Mouse (Mus musculus): ENCODE results near the gene Chd1. TPM values are rescaled to one million over a fixed set of nuclear protein-coding genes. Genes with fewer than 3 reads are reported as not detected.

The Chd1 gene
- polyA plus RNA-seq, 1 experiment = 10.4 TPM

- no peak for DNase-seq (ENCODE audit: low read depth)
- TF ChIP-seq CTCF (IDR thresholded peaks at IDR 0.05; ENCODE audit: borderline replicate concordance, extremely low read depth, insufficient read depth, insufficient read length) (no peak), POLR2A (IDR thresholded peaks at IDR 0.05; ENCODE audit: borderline replicate concordance, extremely low read depth, insufficient read depth, insufficient read length, poor library complexity, severe bottlenecking) (no peak)
Measured at GRCm38 (mm10) chr17:15704158-15704474, 651 bp upstream of the Chd1 start.

DNA sequence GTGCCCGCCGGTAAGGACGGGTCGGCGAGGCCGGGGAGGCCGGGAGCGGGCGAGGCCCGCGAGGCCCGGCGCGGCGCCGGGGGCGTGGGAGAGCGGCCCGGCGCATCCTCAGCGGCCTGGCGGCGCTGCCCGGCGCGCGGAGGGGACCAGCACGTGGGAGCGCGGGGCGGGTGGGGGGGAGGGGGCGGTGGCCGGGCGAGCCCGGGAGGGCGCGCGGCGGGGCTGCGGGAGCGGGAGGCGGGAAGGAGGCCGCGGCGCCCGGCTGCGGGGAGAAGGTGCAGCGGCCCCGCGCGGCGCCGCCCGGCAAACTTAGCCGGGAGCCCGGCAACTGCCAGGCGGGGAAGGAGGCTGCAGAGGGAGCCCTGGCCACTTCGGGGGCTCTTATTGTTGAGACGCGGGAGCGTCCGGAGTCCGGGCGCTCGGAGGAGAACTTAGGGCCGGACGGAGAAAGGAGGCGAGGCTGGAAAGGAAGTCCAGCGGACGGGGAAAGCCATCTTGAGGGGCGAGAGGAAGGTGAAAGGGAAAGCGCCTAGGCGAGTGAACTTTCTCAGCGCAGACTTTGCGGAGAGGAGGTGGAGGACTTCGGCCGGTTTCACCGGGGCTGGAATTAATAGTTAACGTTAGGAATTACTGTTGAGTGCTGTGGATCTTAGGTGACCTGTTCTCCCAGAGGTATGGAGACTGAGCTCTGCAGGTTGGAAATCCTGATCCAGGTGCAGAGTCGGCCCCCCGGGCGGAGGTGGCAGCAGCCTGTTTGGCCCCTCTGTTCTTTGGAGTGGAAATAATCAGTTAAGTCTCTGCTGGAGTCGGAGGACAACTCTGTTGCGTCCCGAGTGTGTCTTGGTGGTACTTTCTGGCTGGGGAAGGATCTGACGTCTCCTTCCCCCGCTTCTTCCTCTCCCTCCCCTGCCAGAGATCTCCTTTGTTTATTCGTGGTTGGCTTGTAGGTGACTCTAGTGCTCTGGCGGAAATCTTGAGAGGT, 827 bp downstream of the Chd1 start:
- TF ChIP-seq POLR2A (IDR thresholded peaks at IDR 0.05; ENCODE audit: borderline replicate concordance, extremely low read depth, insufficient read depth, insufficient read length, poor library complexity, severe bottlenecking) (no peak), CTCF (IDR thresholded peaks at IDR 0.05; ENCODE audit: borderline replicate concordance, extremely low read depth, insufficient read depth, insufficient read length) (no peak)
- DNase-seq (ENCODE audit: low read depth) = peak; percentile 64

DNA sequence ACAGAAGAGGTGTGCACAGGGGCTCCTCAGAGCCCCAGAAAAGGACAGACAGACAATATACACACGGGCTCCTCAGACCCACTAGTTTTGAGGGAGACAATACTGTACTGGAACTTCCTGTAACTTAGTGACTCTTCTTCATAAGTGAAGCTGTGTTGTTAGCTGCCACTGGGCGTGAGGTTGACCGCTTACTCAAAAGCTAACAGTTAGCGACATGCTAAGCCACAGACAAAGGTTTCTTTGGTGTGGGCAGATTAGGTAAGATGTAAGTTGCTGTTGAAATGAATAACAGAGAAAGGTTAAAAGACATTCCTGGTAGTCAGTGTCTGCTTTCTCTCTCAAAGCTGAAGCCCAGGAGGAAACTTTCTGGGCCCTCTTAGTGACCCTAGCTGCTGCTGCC, 9.7 kb downstream of the Chd1 start:
- no peak for DNase-seq (ENCODE audit: low read depth)
- TF ChIP-seq POLR2A (IDR thresholded peaks at IDR 0.05; ENCODE audit: borderline replicate concordance, extremely low read depth, insufficient read depth, insufficient read length, poor library complexity, severe bottlenecking) (no peak), CTCF (IDR thresholded peaks at IDR 0.05; ENCODE audit: borderline replicate concordance, extremely low read depth, insufficient read depth, insufficient read length) (no peak)

GRCm38 (mm10) chr17:15715013-15715902, 10.5 kb downstream of the Chd1 start:
- TF ChIP-seq CTCF (IDR thresholded peaks at IDR 0.05; ENCODE audit: borderline replicate concordance, extremely low read depth, insufficient read depth, insufficient read length) (peak; percentile 55; the same call in 1 of the 2 replicates), POLR2A (IDR thresholded peaks at IDR 0.05; ENCODE audit: borderline replicate concordance, extremely low read depth, insufficient read depth, insufficient read length, poor library complexity, severe bottlenecking) (no peak)
- DNase-seq (ENCODE audit: low read depth) = peak; percentile 35

DNA sequence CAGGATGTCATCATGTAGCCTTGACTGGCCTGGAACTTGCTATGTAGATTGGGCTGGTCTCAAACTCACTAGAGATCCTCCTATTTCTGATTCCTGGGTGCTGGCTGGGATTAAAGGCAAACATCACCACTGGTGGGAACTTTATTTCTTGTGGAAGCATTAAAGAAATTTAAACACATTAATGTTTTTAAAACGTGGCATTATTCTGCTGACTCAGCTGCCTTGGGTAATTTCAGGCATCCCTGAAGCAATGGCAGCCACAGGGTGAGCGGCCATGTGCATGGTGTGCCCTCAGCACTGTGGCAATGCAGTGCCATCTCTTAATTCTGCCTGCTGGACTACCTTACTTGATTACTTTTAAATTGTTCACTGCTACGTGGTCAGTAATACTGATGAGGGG, 11.2 kb downstream of the Chd1 start:
- no peak for DNase-seq (ENCODE audit: low read depth)
- TF ChIP-seq CTCF (IDR thresholded peaks at IDR 0.05; ENCODE audit: borderline replicate concordance, extremely low read depth, insufficient read depth, insufficient read length) = no peak
- no peak for TF ChIP-seq POLR2A (IDR thresholded peaks at IDR 0.05; ENCODE audit: borderline replicate concordance, extremely low read depth, insufficient read depth, insufficient read length, poor library complexity, severe bottlenecking)

- DNase-seq (ENCODE audit: low read depth) = no peak
- TF ChIP-seq POLR2A (IDR thresholded peaks at IDR 0.05; ENCODE audit: borderline replicate concordance, extremely low read depth, insufficient read depth, insufficient read length, poor library complexity, severe bottlenecking) (no peak), CTCF (IDR thresholded peaks at IDR 0.05; ENCODE audit: borderline replicate concordance, extremely low read depth, insufficient read depth, insufficient read length) (no peak)
Measured at GRCm38 (mm10) chr17:15720841-15721240, 16.1 kb downstream of the Chd1 start.

DNA sequence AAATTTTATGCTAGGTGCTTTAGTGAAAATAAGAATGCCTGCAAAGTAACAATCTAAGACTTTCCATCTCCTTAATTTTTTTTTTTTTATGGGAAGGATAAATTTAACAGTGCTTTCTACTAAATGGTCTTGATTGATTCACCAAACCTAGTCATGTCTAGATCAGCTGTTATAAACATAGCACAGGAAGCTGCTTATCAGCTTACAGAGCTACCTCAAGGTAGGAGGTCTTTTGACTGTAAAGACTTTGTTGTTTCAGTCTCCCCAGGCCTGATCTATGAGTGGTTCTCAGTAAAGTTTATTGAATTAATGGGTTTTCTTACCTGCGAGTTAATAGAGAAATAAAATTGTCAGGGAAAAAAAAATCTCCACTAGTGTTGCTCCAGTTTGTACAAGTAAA, 18.5 kb downstream of the Chd1 start:
- no peak for DNase-seq (ENCODE audit: low read depth)
- TF ChIP-seq POLR2A (IDR thresholded peaks at IDR 0.05; ENCODE audit: borderline replicate concordance, extremely low read depth, insufficient read depth, insufficient read length, poor library complexity, severe bottlenecking) (no peak), CTCF (IDR thresholded peaks at IDR 0.05; ENCODE audit: borderline replicate concordance, extremely low read depth, insufficient read depth, insufficient read length) (no peak)

DNA sequence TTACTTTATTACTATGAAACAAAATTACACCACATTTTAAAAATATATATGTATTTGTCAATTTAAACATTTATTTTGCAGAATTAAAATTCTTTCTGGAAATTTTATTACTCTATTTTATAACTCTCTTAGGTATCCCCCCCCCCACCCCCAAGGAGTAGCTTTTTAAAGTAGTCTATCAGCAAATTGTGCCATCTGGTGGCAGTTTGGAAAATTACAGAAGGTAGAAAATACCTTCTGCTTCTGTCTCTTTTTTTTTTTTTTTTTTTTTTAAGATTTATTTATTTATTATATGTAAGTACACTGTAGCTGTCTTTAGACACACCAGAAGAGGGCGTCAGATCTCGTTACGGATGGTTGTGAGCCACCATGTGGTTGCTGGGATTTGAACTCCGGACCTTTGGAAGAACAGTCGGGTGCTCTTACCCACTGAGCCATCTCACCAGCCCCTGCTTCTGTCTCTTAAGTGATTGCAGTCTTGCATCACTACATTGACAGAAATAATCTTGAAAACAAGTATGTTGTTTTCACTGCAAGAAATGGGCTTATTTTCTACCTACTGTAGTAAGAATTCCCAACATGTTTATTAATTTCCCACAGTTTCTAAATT, 19.2 kb downstream of the Chd1 start:
- peak; percentile 55 for DNase-seq (ENCODE audit: low read depth)

DNA sequence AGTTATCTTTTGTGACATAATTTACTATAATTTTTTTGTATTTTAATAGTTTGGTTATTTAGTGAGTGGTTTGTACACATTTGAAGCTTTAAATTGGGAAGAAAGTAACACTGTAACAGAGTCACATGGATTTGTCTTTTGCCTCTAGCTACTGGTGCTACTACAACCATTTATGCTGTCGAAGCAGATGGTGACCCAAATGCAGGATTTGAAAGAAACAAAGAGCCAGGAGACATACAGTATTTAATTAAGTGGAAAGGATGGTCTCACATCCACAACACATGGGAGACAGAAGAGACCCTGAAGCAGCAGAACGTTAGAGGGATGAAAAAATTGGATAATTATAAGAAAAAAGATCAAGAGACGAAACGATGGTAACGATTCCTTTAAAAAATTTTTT, 26.9 kb downstream of the Chd1 start:
- TF ChIP-seq POLR2A (IDR thresholded peaks at IDR 0.05; ENCODE audit: borderline replicate concordance, extremely low read depth, insufficient read depth, insufficient read length, poor library complexity, severe bottlenecking) = no peak
- TF ChIP-seq CTCF (IDR thresholded peaks at IDR 0.05; ENCODE audit: borderline replicate concordance, extremely low read depth, insufficient read depth, insufficient read length) = no peak
- DNase-seq (ENCODE audit: low read depth) = peak; percentile 8

DNA sequence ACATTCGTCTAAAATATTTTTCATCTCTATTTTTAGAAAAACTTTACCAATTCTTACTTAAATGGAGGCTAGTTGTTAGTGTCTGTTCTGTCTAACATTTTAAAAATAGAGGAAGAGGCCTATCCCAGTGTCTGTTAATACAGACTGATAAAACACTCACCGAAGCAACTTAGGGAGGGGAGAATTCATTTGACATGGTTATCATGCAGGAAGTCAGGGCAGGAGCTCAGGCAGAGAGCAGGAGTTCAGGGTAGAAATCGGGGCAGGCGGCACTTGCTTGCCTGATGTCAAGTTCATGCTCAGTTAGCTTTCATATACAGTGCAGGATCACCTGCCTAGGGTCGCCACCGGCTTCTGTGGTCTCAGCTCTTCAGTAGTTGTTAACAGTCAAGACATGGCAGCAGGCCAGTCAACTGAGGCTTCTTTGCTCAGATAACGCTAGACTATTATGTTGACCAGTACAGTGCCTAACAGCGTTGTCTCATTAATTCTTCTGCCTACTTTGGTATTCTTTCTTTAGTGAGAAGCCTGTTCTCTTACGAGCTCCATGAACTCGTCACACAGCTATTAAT, 32.7 kb downstream of the Chd1 start:
- no peak for TF ChIP-seq POLR2A (IDR thresholded peaks at IDR 0.05; ENCODE audit: borderline replicate concordance, extremely low read depth, insufficient read depth, insufficient read length, poor library complexity, severe bottlenecking)
- TF ChIP-seq CTCF (IDR thresholded peaks at IDR 0.05; ENCODE audit: borderline replicate concordance, extremely low read depth, insufficient read depth, insufficient read length) = no peak
- DNase-seq (ENCODE audit: low read depth) = no peak

GRCm38 (mm10) chr17:15741836-15742235, 37.1 kb downstream of the Chd1 start:
- DNase-seq (ENCODE audit: low read depth) = no peak

More at GRCm38 (mm10) chr17:15741836-15742235, 37.1 kb downstream of the Chd1 start:
- TF ChIP-seq POLR2A (IDR thresholded peaks at IDR 0.05; ENCODE audit: borderline replicate concordance, extremely low read depth, insufficient read depth, insufficient read length, poor library complexity, severe bottlenecking) (no peak), CTCF (IDR thresholded peaks at IDR 0.05; ENCODE audit: borderline replicate concordance, extremely low read depth, insufficient read depth, insufficient read length) (no peak)

Measured in brain, embryonic 14.5 days (tissue).